Mouse (Mus musculus) hindbrain, embryonic 10.5 days (tissue): ENCODE results near the gene Pdia3. TPM values are rescaled to one million over a fixed set of nuclear protein-coding genes. Genes with fewer than 3 reads are reported as not detected.
"Not testable (repeated sequence)": the region's sequence is repeated elsewhere in the genome, so short reads cannot be mapped to it uniquely, and the experiment has no call there.

ENCODE experiments used
- DNase-seq: peaks from one replicate; pipeline ENCODE4 v3.0.0-alpha.2; 2017; ENCODE audit warnings: low spot score
- H3K27ac ChIP-seq: fragments of 300-500 bp; sonication (generic); 2 replicates; pipeline ENCODE4 v1.5.1; 2016; ENCODE audit warnings: mild to moderate bottlenecking, moderate library complexity
- H3K27me3 ChIP-seq: fragments of 300-500 bp; sonication (generic); 2 replicates; pipeline ENCODE4 v1.6.1; 2016; ENCODE audit warnings: mild to moderate bottlenecking; ENCODE audit not compliant: poor library complexity, insufficient read depth, severe bottlenecking
- H3K36me3 ChIP-seq: fragments of 300-500 bp; sonication (generic); 2 replicates; pipeline ENCODE4 v1.6.1; 2016; ENCODE audit warnings: mild to moderate bottlenecking, moderate library complexity
- H3K4me1 ChIP-seq: fragments of 300-500 bp; sonication (generic); replicated peaks from 2 replicates; pipeline ENCODE4 v1.6.1; 2016; ENCODE audit warnings: mild to moderate bottlenecking
- H3K4me3 ChIP-seq: fragments of 300-500 bp; sonication (generic); 2 replicates; pipeline ENCODE4 v1.5.1; 2016; ENCODE audit warnings: mild to moderate bottlenecking, moderate library complexity
- H3K9me3 ChIP-seq: fragments of 300-500 bp; sonication (generic); 2 replicates; pipeline ENCODE4 v1.6.1; 2016; ENCODE audit warnings: mild to moderate bottlenecking, moderate library complexity
- WGBS: fragments of 180-500 bp; shearing (Covaris S2); methylation state at CpG from one replicate; pipeline ENCODE4 v1.1.7; 2016; 5-methylcytosine and 5-hydroxymethylcytosine counted together
- polyA plus RNA-seq: library from polyadenylated mRNA; unstranded; fragments of >200 nt; fragmentation: Nextera tagmentation; extraction: Ambion mirVana; gene quantifications from 2 replicates; pipeline ENCODE4 v1.2.1, GENCODE M21; 2016

The Pdia3 gene
- polyA plus RNA-seq = 498 and 605 TPM in 2 replicates

DNA sequence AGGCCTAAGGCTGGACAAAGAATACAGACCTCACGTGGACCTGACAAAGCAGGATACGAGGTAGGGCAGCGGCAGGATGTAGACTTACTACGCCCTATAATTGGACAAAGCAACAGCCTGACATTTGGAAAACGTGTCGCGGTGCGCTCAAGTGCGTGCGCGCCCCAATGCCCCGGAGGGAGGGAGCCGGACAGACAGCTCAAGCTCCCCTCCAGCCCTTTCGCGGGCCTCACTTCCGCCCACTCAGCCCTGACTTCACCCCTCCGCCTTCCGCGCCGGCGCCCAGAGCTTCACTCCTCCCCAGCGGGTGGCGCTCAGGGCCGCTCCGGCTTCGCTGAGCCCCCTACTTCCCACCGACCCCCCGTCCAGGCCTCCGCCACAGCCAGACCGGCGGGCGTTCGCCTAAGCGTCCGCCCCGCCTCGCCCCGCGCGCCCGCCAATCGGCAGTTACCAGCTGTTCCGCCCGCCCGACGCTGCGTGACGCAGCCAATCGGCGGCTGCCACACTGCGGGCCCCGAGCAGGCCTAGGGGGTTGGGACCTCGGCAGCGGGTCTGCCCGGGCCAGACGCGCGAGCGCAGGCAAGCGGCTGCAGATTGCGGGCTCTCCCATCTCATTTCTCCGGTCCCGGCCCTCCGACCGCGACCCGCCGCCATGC, at the start of gene Pdia3, which contains the start of gene Catsper2:
Pdia3 (plus strand) TSS at position 389 of the 656 bp plus-strand sequence.
Catsper2 (minus strand) TSS at position 406 of the 656 bp plus-strand sequence.
- DNase-seq = peak; percentile 98
- peaks cover 30% of the 10 kb centered on the region for H3K36me3 ChIP-seq
- under 1% methylated on average over 68 of the region's 68 CpGs for WGBS
- peaks cover 29% of the 10 kb centered on the region for H3K4me1 ChIP-seq
- H3K9me3 ChIP-seq = no peaks in the 10 kb centered on the region
- peak within 1 kb of the TSS; percentile 77 for H3K4me3 ChIP-seq
- no peaks in the 10 kb centered on the region for H3K27me3 ChIP-seq
- peak within 1 kb of the TSS; percentile 98 for H3K27ac ChIP-seq

DNA sequence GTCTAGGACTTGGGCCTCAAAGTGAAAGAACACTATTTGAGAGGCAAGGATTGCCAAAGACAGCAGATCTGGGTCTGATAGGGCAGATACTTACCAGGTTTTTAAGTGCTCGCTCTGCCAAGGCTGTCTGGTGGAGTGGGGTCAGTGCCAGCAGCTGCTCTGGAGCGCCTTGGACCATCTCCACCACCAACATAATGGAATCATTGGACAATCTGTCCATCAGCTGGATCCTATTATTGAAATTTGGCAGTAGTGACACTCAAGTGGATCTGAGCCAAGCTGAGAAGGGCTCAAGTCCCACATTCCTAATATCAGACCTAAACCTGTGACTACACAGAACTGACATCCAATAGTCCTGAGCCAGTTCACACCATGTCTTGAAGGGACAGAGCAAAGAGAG, 44.7 kb upstream of the Pdia3 start:
- Histone ChIP-seq H3K9me3 (no peaks in the 10 kb centered on the region), H3K27ac (no peak overlapping the region), H3K4me3 (no peak overlapping the region), H3K36me3 (no peaks in the 10 kb centered on the region), H3K4me1 (no peaks in the 10 kb centered on the region), H3K27me3 (no peaks in the 10 kb centered on the region)
- DNase-seq = no peak
- WGBS = 80% methylated on average over 2 of the region's 2 CpGs

DNA sequence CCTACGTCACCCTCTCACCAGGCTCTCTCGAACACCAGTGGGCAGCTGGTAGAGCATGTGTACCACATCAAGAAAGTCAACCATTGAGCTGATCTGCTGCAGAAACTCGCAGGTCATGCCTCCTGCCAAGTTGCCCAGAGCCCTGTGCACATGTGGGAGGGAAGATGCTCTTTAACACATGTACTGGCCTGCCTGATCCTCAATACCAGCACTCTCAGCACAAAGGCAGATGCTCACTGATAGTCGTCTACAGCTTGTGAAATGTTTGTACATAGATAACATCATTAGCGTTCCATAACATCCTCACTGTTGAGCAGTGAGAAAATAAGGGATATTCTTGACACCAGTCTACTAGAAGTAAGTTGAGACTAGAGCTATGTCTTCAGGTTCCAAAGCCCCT, 42.7 kb upstream of the Pdia3 start:
- 83% methylated on average over 5 of the region's 5 CpGs for WGBS
- Histone ChIP-seq H3K27ac (no peak overlapping the region), H3K4me3 (no peak overlapping the region), H3K4me1 (no peaks in the 10 kb centered on the region), H3K9me3 (no peaks in the 10 kb centered on the region), H3K27me3 (no peaks in the 10 kb centered on the region; the same call in 1 of the 2 replicates), H3K36me3 (no peaks in the 10 kb centered on the region)
- no peak for DNase-seq

DNA sequence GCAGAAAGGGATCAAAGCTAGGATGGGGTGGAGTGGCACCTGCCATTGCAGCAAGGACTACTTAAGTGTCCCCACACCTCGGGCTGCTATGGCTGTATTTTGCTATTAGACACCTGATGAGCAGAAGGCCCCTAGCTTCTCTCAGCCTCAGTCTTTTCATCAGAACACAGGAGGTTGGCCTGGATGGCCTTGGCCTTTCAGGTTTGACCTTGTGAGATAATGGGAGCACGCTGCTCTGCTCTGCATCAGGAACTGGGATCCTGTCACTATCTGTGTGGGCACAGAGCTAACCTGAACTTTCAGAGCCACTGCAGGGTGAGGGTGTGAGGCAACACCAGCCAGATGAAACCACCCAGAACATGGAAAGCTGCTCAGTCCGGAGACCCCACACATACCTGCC, 41.3 kb upstream of the Pdia3 start:
- no peak for DNase-seq
- Histone ChIP-seq H3K27ac (no peak overlapping the region), H3K4me3 (no peak overlapping the region), H3K4me1 (peaks cover 8% of the 10 kb centered on the region; the same call in 1 of the 2 replicates), H3K27me3 (peaks cover 7% of the 10 kb centered on the region; the same call in 1 of the 2 replicates), H3K9me3 (no peaks in the 10 kb centered on the region), H3K36me3 (no peaks in the 10 kb centered on the region)
- 83% methylated on average over 3 of the region's 3 CpGs for WGBS

DNA sequence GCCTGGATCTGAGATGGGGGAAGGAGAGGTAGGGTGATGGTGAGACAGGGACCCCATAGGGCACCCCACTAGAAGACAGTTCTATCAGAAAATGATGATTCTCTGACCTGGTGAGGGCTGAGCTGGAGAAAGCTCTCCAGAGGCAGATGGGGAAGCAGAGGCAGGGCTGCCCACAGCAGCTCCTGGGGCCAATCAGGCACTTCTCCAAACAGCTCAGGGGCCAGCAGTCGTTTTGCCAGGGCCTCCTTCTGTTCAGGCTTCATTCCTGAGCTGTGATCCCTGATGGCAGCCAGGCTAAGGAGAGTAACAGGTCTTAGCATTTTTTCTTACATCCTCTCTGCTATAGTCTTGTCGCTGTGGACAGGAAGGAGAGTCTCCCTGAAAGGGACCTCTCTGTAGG, 38.8 kb upstream of the Pdia3 start:
- 49% methylated on average over 2 of the region's 2 CpGs for WGBS
- no peak overlapping the region for H3K27ac ChIP-seq

DNA sequence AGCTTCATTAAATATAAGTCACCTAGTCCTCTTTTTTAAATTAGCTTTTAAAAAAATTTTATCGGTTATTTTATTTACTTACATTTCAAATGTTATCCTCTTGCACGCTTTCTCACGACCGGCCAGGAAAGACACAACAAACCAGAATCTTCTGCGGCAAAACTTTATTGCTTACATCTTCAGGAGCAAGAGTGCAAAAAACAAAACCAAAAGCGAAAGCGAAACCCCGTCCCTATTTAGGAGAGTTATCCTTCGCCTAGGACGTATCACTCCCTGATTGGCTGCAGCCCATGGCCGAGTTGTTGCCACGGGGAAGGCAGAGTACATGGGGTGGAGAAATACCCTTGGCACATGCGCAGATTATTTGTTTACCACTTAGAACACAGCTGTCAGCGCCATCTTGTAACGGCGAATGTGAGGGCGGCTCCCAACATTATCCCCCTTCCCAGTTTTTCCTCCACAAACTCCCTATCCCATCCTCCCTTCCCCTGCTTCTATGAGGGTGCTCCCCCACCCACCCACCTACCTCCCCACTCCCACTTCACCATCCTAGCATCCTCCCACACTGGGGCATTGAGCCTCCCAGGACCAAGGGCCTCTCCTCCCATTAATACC, 26.5 kb upstream of the Pdia3 start, which contains the start of gene Strc:
Strc (minus strand) TSS at position 208 of the 615 bp plus-strand sequence.
- H3K9me3 ChIP-seq, DNase-seq, H3K4me3 ChIP-seq, H3K27ac ChIP-seq, H3K27me3 ChIP-seq, H3K36me3 ChIP-seq, H3K4me1 ChIP-seq: not testable (repeated sequence)
- 95% methylated on average over 17 of the region's 17 CpGs for WGBS

More for the DNA sequence above, 38.8 kb upstream of the Pdia3 start:
- Histone ChIP-seq H3K4me1 (peaks cover 11% of the 10 kb centered on the region; the same call in 1 of the 2 replicates), H3K27me3 (peaks cover 7% of the 10 kb centered on the region; the same call in 1 of the 2 replicates), H3K4me3 (no peak overlapping the region), H3K9me3 (no peaks in the 10 kb centered on the region), H3K36me3 (no peaks in the 10 kb centered on the region)
- no peak for DNase-seq

DNA sequence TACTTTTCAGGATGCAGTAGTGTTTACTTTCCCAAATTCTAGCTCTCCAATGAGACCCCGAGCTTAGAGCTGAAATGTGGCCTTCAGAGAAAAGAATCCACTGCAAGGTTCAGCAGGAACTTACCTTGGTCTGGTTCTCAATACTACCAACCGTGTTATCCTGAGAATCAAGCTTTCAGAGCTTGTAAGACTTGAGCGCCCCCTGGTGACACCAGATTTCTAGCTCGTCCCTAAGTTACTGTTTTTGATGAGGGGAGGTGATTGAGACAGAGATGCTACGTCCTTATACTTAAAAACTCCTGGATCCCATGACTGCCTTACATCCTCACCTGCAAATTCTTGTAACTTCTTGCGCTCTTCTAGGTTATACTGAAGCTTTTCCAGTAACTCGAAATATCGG, 17.0 kb upstream of the Pdia3 start:
- no peaks in the 10 kb centered on the region for H3K36me3 ChIP-seq
- peak; percentile 74 for DNase-seq
- WGBS = 15% methylated on average over 8 of the region's 8 CpGs
- no peaks in the 10 kb centered on the region for H3K9me3 ChIP-seq
- H3K4me1 ChIP-seq = no peaks in the 10 kb centered on the region
- no peak overlapping the region for H3K27ac ChIP-seq
- H3K4me3 ChIP-seq = no peak overlapping the region
- no peaks in the 10 kb centered on the region for H3K27me3 ChIP-seq

DNA sequence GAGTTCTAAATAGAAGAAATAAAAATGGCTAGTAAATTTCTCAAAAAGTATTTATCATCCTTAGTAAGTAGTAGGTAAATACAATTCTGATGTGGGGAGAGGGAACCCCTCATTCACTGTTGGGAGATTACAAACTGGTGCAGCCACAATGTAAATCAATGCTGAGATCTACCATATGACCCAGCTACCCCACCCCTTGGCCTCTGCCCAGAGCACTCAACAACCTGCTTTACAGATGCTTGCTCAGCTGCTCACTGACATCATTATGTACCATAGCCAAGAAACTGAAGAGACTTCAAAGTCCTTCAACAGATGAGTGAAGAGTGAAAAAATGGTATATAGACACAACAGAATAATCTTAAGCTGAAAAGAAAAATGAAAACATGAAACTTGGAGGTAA, 10.3 kb upstream of the Pdia3 start:
- H3K27me3 ChIP-seq = no peaks in the 10 kb centered on the region
- no peaks in the 10 kb centered on the region for H3K9me3 ChIP-seq
- no peaks in the 10 kb centered on the region for H3K4me1 ChIP-seq
- DNase-seq = no peak
- no peak overlapping the region for H3K4me3 ChIP-seq
- no peaks in the 10 kb centered on the region for H3K36me3 ChIP-seq
- H3K27ac ChIP-seq = no peak overlapping the region

DNA sequence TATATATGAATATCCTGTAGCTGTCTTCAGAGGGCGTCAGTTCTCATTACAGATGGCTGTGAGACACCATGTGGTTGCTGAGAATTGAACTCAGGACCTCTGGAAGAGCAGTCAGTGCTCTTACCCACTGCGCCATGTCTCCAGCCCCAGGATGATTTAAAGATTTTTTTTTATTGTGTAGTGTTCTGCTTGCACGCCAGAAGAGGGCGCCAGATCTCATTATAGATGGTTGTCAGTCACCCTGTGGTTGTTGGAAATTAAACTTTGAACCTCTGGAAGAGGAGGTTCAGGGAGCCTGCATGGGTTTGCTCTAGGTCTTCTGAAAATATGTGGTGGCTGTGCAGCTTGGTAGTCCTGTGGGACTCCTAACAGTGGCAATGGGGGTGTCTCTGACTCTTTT, 5.4 kb upstream of the Pdia3 start:
- 28% methylated on average over 4 of the region's 4 CpGs for WGBS
- Histone ChIP-seq H3K4me3 (no peak overlapping the region), H3K27me3 (no peaks in the 10 kb centered on the region), H3K4me1 (peaks cover 7% of the 10 kb centered on the region; the same call in 1 of the 2 replicates), H3K36me3 (no peaks in the 10 kb centered on the region), H3K27ac (no peak overlapping the region), H3K9me3 (no peaks in the 10 kb centered on the region)
- DNase-seq = peak; percentile 14

DNA sequence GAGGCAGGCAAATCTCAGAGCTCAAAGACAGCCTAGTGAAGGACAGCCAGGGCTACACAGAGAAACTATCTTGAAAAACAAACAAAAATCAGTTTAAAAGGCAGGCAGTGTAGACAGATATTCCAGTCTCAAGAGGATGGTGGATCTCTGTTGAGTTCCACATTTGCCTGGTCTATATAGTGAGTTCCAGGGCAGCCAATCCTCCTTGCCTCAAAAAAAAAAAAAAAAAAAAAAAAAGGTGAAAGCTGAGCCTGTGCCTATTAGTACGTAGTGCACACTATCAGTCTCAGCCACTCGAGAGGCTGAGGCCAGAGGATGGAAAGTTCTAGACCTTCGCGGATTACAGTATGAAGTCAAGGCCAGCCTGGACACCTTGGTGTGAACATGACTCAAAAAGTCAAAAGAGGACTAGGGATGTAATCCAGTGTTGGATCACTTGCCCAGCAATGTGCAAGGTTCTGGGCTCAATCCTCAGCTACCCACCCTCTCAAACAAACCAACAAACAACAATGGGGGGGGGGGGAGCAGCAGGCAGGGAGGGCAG, 660 bp upstream of the Pdia3 start:
- Histone ChIP-seq H3K27me3 (no peaks in the 10 kb centered on the region), H3K4me1 (peaks cover 29% of the 10 kb centered on the region), H3K27ac (peak overlapping the region; percentile 98), H3K9me3 (no peaks in the 10 kb centered on the region), H3K36me3 (peaks cover 24% of the 10 kb centered on the region), H3K4me3 (peak overlapping the region; percentile 77)
- 22% methylated on average over 4 of the region's 4 CpGs for WGBS
- DNase-seq = no peak

DNA sequence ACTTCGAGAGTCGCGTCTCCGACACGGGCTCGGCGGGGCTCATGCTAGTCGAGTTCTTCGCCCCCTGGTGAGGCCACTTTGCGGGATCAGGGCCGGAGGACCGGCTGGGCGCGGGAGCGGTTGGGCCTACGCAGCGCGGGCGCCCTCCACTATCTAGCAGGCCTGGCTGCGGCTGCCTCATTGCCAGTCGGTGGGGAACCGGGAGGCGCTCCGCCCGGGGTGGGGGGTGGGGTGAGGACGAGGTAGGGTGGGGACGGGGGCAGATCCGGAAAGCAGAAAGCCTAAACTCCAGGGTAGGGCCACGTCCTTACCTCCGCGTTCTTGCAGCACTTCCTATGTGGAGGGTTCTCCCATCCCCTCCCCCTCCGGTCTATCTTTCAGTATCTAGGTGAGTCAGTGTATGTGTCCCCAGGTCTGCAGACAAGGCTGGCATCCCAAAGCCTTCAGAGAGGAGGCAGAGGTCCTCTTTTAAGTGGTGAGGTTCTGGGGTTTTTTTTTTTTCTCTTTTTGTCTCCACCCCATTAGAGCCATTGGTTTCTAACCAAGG, 637 bp downstream of the Pdia3 start:
- under 1% methylated on average over 32 of the region's 32 CpGs for WGBS
- no peak for DNase-seq
- Histone ChIP-seq H3K9me3 (no peaks in the 10 kb centered on the region), H3K4me1 (peaks cover 29% of the 10 kb centered on the region), H3K4me3 (peak overlapping the region; percentile 77), H3K27me3 (no peaks in the 10 kb centered on the region), H3K36me3 (peaks cover 37% of the 10 kb centered on the region), H3K27ac (peak overlapping the region; percentile 98)

DNA sequence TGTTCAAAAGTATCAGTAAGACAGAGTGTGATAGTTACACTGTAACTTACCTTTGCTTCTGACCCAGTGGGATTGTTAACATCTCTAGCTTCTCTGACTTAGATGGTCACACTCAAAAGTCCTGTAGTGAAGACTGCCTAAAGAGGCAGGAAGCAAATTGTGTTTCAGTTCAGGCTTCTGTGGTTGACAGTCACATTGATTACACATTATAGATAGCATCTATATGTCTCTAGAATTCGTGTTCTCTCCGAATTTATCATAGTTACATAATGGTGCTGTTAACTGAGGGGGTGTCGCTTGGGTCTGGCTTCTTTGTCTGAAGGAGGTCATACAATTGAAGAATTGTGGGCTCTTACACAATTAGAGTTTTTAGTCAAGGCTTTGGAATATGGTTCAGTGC, 1.5 kb downstream of the Pdia3 start:
- Histone ChIP-seq H3K27me3 (no peaks in the 10 kb centered on the region), H3K4me1 (peaks cover 29% of the 10 kb centered on the region), H3K9me3 (no peaks in the 10 kb centered on the region), H3K36me3 (peaks cover 43% of the 10 kb centered on the region), H3K27ac (peak overlapping the region; percentile 98; the same call in 1 of the 2 replicates), H3K4me3 (peak overlapping the region; percentile 77)
- DNase-seq = no peak
- 79% methylated on average over 3 of the region's 3 CpGs for WGBS

DNA sequence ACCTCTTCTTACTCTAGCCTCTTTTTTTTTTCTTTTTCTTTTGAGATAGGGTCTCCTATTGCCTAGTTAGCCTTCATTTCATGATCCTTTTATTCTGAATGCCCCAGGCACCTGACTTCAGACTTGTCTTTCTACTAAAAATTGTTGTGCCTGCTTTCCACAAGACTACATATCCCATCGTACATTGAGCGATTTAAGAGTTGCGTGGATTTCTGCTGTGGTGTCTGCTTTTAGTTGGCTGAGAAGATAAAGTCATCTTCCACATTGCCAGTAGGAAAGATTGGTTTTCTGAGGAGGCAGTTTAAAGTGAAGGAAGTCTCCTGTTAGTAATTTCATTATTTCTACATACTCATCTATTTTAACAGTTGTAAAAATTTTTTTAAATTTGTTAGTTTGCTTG, 2.0 kb downstream of the Pdia3 start:
- H3K9me3 ChIP-seq = no peaks in the 10 kb centered on the region
- peaks cover 48% of the 10 kb centered on the region for H3K36me3 ChIP-seq
- no peak overlapping the region for H3K27ac ChIP-seq
- peak overlapping the region; percentile 77 for H3K4me3 ChIP-seq
- peaks cover 29% of the 10 kb centered on the region for H3K4me1 ChIP-seq
- DNase-seq = no peak
- WGBS = 95% methylated on average over 3 of the region's 3 CpGs
- H3K27me3 ChIP-seq = no peaks in the 10 kb centered on the region
